Mouse (Mus musculus): ENCODE measurements around the gene Omp.
"Not testable (repeated sequence)": the region's sequence is repeated elsewhere in the genome, so short reads cannot be mapped to it uniquely, and the experiment has no call there.

Omp gene

DNA sequence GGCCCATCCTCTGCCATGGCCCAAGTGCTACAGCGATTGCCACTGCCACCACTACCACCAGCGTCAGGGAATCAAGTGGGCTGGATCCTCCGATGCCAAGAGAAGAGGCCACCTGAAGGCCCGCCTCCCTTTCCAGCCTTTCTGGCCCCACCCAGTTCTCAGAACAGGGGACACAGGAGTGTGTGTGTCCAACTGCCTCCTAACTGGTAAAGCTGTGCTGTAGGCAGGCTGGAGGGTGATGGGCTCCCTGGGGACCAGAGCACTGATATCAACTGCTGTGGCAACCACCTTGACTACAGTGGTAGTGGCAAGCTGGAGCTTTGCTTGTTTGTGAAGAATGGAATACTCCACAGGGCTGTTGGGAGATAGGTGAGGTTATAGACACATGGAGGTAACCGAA is at the start of gene Omp:
Gene Omp, minus strand, starts transcription at position 101 of the 400 bp plus-strand sequence.
- no peak for DNase-seq (ENCODE audit: low spot score in 2 of 2)

DNA sequence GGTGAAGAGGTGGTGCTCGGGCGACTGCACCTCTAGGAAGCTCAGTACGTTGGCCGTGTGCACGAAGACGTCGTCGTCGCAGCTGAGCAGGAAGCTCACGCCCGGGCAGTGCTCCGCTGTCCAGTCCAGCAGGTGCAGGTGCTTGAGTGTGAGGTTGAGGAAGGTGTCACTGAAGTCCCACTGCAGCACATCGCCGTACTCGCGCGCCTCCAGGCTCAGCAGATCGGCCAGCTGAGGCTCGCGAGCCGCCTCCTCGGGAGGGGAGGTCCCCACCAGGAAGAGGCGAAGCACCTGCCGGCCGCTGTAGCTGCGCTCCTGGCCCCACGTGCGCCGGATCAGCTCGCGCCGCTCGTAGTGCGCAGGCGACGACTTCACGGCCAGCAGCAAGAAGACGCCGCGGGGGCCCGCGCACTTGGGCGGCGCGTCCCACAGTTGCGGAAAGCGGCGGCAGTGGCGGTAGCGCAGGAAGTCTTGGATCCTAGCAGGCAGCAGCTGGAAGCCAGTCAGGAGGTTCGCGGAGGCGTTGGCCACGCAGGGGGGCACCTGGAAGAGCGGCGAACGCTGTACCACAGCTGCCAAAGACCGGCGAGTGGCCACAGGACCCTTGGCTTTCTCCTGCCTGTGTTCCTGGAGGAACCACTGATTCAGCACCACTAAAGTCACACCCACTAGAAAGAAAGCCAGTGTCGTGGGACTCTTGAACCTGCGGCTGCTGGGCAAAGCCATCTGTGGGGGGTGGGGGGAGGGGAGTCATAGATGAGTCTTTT is 48.9 kb upstream of the Omp start:
- peak; percentile 29 to 36 for DNase-seq (ENCODE audit: low spot score in 2 of 2)

DNA sequence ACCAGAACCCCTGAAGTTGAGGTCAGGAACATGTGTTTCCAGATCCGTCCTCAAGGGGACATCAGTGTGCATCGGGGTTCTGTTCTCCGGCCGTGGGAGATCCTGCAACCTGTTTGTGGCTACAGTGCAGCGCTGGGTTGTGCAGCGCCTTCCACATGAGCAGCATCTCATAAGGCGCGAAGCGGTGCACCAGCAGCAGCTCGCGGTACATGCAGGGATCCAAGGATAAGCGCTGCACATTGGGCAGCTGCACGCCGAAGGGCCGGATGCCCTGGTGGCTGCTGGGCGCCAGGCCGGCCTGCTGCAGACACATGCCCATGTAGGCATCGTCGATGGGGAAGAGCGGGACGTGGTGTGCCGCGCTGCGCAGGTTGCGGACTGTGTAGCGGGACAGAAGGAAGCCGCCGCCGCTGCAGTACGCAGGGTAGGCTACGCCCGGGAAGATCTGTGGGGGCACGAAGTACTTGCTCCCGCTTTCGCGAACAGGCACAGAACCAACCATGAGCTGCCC is 48.3 kb upstream of the Omp start:
- DNase-seq (ENCODE audit: low spot score in 2 of 2) = peak; percentile 13 to 20

DNA sequence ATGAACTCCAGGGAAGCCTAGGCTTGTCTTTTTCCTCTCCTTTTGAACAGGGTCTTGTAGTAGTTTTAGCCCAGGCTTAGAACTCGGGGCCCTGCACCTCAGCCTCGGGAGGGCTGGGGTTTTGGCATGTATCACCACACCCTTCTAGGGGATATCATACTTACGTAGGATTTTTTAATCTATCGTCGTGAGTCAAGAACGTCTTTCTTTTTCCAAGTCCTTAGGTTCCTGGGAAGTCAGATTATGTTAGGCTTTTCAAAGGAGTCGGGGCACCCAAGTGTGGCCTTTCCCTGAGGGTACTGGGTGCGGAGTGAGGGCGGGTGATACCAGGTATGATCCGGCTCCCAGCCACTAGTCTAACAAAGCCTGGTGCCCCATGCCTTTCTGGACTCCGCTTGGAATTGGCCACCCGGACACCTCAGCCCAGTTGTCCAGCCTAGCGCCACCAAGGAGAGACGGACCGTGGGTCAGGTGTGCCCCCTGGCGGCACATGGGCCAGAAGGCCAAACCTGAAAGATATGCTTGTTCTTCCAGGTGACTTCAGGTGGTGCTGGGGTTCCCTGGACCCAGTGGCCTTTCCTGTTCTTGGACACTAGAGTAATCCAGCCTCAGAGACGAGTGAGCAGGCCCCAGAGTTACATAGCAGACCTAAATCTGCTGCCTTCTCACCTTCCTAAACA is 46.4 kb upstream of the Omp start:
- no peak for DNase-seq (ENCODE audit: low spot score in 2 of 2)

DNA sequence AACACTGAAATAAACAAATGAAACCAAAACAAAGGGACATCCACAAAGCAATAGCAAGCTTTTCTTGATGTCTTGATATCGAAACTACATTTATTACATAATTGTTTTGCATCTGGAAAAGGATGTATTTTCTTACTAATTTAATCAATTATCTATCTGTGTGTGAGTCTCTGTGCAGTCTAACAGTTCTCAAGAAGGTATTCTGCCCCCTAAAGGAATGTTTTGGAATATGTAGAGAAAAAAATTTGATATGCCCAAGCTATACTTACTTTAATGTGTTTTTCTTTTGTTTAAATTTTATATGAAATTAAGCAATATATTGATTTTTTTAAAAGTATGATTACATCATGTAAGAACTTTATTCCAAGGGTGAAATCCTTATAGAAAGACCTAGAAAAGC is 45.3 kb upstream of the Omp start:
- DNase-seq (ENCODE audit: low spot score in 2 of 2) = no peak

DNA sequence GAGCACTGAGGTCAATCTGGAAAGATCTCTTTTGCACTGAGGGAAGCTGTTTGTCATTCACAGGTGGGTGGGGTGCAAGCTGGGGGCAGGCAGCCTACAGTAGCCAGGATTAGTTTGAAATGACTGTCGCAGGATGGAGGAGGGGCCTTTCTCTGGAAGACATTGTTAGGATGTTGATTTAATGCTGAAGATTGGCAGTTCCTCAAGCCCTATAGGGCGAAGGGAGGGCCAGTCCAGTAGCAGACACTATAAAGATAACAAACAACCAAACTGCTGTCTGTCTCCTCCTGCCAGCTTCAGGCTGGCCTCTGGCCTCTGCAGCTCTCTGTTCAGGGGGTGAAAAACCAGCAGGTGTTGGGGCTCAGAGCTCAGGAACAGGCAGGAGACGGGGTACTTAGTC is 44.4 kb upstream of the Omp start:
- DNase-seq (ENCODE audit: low spot score in 2 of 2) = no peak

DNA sequence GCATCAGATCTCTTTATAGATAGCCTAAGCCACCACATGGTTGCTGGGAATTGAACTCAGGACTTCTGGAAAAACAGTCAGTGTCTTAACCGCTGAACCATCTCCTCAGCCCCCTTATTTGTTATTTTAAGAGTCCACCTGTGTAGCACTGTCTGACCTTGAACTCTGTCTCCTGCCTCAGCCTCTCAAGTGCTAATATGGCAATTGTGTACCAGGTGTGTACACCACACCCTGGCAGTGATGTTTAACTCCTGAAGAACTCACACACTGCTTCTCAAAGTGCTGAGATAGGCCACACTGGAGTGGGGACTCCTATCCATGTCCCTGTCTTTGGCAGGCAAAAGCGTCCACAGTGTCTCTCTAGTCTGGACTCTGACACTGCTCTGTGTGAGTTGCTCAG is 43.4 kb upstream of the Omp start:
- no peak for DNase-seq (ENCODE audit: low spot score in 2 of 2)

DNA sequence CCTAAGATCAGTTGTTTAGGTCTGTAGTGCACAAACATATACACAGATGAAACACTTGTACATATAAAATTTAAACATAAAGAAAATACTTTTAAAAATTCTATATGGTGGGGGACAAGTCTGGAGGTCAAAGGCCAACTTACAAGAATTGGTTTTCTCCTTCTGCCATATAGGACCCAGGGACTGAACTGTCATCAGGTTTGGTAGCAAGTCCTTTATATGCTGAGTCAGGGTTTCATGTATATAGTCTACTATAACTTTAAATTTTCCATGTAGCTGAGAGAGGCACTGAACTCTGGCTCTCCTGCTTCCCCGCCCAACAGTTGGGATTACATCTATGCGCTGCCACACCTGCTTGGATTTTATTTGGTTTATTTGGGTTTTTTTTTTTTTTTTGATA is 42.9 kb upstream of the Omp start:
- no peak for DNase-seq (ENCODE audit: low spot score in 2 of 2)

DNA sequence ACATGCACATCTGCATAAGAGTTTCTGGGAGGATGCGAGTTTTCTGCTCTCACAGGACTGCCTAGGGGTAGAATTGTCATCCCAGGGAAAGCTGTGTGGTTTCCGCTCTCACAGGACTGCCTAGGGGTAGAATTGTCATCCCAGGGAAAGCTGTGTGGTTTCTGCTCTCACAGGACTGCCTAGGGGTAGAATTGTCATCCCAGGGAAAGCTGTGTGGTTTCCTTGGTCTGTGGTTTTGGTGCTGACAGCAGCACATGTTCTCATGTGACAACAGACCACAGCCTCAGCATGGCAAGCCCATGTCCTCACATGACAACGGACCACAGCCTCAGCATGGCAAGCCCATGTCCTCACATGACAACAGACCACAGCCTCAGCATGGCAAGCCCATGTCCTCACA is 42.0 kb upstream of the Omp start:
- not testable (repeated sequence) for DNase-seq (ENCODE audit: low spot score in 2 of 2)

DNA sequence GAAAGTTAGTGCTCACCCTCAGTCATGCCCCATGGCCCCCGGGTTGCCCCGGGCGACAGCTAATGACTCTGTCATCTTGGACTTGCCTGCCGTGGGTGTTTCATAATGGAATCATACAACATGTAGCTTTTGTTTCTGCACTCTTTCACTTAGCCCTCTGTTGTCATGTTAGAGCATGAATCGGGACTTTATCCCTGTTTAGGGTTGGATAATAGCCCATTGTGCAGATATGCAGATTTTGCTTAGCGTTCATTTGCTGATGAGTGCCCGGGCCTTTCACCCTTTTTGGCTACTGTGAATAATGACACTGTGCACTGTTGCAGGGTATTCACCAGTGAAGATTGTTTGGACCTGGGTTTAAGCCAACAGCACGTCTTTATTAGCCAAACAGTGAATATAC is 41.3 kb upstream of the Omp start:
- DNase-seq (ENCODE audit: low spot score in 2 of 2) = no peak

DNA sequence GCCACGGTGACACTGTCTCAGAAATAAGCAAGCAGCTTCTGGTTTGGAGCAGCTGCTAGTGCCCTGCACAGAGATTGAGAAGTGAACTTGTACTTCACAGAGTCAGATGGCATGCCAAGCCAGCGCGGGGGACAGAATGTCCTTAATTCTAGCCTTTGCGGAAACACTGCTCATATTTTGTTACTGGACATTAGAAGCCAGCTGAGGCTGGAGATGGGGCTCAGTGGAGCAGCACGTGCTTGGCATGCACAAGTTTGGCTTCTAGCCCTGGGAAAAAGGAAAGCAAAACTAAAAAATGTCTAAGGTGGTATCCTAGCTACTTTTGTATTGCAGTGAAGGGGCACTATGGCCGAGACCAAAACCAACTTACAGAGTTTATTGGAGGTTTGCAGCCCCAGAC is 40.0 kb upstream of the Omp start:
- DNase-seq (ENCODE audit: low spot score in 2 of 2) = no peak

DNA sequence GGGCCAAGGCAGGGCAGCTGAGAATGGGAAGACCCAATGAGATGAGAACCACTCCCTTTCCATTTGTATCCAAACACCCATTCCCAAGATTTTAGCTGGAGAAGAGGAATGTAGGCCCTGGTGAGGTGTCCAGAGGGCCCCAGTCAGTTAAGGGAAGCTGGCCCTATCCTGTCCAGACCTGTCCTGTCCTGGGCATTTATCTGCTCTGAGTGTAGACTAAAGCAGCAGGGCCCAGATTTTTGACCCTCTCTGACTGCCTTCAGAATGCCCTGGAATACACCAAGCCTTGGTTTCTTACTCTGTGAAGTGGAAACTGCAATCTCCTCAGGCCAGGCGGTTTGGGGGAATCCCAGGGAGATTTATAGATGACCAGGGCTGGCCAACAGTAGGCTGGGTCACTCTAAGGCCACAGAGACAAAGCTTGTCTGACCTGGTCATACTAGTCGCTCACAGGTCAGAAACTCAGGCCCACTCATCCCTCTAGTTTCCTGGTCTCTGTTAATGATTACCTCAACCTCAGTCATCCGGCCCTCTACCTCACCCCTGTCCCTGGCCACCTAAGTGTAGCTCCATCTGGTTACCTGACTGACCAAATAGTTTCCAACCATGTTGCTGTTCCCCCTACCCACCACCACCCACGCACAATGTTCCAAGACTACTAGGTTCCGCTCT is 33.4 kb upstream of the Omp start:
- DNase-seq (ENCODE audit: low spot score in 2 of 2) = no peak

DNA sequence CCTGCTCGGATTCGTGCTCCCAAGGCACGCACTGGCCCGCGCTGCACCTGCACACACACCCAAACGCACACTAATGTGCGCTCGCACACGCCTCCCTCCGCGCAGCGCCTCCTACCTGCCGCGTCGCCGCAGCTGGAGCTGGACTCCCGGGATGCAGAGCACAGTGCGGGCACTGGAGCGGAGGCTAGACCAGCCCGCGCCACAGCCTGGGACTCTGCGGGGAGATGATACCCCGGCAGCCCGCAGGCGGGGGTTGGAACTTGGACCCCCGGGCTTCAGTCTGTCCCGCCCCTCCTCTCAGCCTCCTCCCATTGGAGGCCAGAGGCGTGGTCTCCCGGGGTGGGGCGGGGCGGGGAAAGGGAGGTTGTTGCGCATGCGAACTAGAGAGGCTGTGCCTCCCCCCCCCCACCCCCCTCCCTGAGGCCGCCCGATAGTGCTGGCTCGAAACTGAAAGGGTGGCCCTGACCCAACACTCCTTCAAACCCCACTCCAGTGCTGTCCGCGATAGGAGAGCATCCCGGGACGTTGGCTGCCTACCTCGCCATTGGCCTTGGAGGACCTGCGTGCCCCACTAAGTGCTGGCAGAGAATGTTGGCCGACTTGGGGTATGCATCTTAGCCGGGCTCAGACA is 32.7 kb upstream of the Omp start, which contains the start of gene Capn5:
Gene Capn5, minus strand, starts transcription at position 346 of the 631 bp plus-strand sequence.
- peak; percentile 44 to 56 for DNase-seq (ENCODE audit: low spot score in 2 of 2)

DNA sequence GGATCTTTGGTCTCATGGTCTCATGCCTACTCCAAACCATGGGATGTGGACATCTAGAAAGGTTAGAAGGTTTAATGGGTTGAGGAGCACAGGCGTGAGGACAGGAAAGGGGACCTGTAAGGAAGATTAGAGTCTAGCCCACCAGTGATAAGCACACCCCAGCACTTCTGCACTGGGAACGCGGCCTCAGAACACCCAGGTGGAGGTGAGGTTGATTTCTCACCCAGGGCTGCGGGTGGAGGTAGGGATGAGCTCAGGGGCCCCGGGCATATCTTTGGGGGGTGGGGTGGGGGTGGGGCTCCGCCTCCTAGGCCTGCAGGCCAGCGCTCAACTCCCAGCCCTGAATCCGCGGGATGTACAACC is 32.2 kb upstream of the Omp start:
- no peak for DNase-seq (ENCODE audit: low spot score in 2 of 2)

DNA sequence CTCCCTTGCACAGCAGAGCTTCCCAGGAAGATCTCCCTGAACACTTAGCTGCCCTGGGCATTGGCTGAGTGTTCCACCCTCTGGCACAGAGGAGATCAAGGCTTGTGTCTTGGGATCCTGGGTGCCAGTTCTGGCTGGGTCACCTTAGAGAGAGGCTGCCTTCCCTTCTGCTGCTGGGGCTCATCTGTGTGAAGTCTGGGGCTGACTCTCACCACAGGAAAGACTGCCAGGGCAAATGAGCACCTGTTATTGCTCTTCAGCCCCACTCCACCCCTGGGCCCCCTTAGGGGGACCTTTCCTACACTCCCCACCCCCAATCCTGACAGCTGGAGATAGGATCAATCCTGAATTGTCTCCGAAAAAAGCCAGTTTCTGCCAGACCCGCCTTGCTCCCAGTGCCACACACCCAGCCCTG is 31.8 kb upstream of the Omp start:
- no peak for DNase-seq (ENCODE audit: low spot score in 2 of 2)

DNA sequence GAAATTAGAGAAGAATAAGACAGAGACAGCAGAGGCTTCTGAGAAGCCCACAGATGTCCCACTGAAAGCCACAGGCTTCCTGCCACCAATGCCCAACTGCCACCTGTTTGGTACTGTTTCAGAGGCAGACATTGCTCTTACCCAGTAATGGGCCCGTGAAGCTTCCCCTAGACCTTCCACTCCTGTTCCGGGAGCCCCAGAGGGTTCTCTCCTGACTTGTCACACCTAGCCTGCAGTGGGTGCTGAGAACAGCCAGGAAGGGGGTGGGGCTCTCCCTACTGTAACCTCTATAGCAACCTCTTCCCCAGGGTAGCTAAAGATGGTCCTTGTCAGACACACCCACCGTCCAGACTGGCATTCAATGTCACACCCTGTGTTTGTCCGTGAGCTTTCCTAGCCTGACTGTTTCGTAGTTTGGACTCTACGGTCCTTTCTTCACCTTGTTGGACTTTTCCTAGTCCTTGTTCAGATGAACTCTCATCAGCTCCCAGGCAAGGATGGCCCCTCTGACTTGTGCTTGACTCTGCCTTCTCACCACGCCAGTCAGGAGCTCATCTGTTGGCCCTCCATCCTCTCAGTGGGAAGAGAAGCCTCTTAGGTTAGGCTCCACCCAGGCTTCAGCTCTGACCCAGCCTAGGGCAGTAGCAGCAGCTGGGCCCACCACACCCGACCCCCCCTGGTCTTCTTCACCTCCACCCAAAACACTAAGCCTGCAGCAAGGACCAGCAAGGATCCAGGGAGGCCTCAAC is 31.2 kb upstream of the Omp start:
- no peak for DNase-seq (ENCODE audit: low spot score in 2 of 2)

DNA sequence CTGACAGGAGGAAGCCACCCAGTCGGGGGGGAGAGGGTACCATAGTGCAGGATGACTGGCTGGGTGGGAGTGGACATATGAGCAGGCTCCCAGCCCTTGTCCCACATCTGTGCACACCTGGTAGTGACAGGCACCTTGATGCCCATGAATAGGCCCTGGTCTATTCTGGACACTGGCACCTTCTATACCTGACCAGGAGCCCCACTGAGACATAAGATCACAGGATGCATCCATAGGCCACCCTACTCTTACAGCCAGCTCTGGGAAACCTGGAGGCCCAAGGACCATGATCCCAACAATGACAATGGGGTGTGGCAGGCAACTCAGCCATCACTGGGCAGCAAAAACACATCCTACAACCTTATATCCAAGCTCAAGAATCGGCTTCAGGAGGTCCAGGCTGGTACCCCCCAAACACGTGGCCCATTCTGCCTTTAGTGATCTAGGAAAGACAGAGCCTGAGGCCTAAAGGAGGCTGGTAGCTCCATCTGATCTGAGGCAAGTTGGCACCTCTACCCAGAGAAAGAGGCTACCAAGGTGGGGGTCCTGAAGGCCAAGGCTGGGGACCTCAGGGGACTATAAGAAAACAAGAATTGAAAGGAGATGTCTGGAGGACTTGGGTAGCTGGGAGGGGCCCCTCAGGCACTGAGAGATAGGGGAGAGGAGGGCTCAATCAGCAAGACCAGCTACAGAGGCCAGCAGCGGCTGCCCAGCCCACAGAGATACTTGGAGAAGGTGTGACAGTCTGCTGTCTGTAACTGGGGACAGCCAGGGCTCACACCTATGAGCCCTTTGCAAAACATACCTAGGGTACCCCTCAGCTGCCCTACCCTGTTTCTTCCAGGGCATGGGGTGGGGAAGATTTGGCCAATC is 29.8 kb upstream of the Omp start:
- DNase-seq (ENCODE audit: low spot score in 2 of 2) = no peak

DNA sequence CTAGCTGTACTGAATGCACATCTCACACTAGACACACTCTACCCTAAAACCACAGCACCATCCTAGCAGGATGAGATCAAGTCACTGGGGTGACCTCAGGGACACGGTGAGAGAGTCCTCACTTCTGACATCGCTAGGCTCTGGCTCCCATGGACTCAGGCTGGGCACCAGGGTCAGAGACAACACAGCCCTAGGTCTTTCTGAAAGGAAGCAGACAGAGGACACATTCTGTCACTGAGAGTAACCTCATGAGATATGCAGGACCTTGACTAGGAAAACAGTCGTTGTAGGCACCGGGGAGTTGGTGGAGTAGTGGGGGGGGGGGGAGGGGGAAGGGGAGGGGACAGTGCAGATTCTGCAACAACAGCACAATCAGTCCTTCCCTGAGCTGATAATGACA is 28.1 kb upstream of the Omp start:
- no peak for DNase-seq (ENCODE audit: low spot score in 2 of 2)

DNA sequence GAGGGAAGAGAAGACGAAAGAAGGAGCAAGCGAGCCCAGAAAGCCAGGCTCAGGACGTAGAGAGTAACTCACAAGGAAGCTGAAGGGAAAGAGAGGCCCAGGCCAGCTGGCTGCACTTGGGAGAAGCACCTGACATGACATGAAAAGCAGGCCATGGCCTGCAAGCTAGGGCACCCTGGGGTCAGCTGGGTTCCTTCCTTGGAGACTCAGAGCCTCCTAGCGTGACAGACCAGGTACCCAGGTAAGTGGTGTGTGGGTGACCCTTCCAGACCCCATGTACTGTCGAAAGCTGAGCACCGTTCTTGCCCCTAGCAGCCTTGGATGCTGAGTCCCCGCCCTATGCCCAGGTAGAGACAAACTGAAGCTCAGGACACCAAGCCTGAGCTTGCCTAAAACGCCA is 27.4 kb upstream of the Omp start:
- no peak for DNase-seq (ENCODE audit: low spot score in 2 of 2)

Data from frontal cortex, postnatal 36 days (tissue).